Mouse (Mus musculus) hindbrain, embryonic 15.5 days (tissue): ENCODE measurements around the gene Rnaseh2b. TPM values are rescaled to one million over a fixed set of nuclear protein-coding genes. Genes with fewer than 3 reads are reported as not detected.

ENCODE experiments used
- ATAC-seq: fragments of 200-750 bp; cut with Nextera tagmentation; 2 replicates; pipeline ENCODE4 v1.8.0; 2017; ENCODE audit warnings: low read depth, moderate number of reproducible peaks, moderate TSS enrichment; ENCODE audit not compliant: low FRiP score
- H3K27ac ChIP-seq: fragments of 300-500 bp; sonication (generic); replicated peaks from 2 replicates; pipeline ENCODE4 v1.5.1; 2015; ENCODE audit warnings: mild to moderate bottlenecking, inconsistent platforms
- H3K27me3 ChIP-seq: fragments of 300-500 bp; sonication (generic); 2 replicates; pipeline ENCODE4 v1.6.1; 2015; ENCODE audit warnings: control low read depth, inconsistent platforms
- H3K36me3 ChIP-seq: fragments of 300-500 bp; sonication (generic); 2 replicates; pipeline ENCODE4 v1.6.1; 2015; ENCODE audit warnings: control low read depth, inconsistent platforms
- H3K4me1 ChIP-seq: fragments of 300-500 bp; sonication (generic); replicated peaks from 2 replicates; pipeline ENCODE4 v1.6.1; 2015; ENCODE audit warnings: control low read depth, inconsistent platforms
- H3K4me2 ChIP-seq: fragments of 300-500 bp; sonication (generic); 2 replicates; pipeline ENCODE4 v1.6.1; 2015; ENCODE audit warnings: moderate library complexity, mild to moderate bottlenecking, inconsistent platforms
- H3K4me3 ChIP-seq: fragments of 300-500 bp; sonication (generic); 2 replicates; pipeline ENCODE4 v1.5.1; 2015; ENCODE audit warnings: mild to moderate bottlenecking, inconsistent platforms
- H3K9ac ChIP-seq: fragments of 300-500 bp; sonication (generic); 2 replicates; pipeline ENCODE4 v1.6.1; 2015; ENCODE audit warnings: inconsistent platforms
- H3K9me3 ChIP-seq: fragments of 300-500 bp; sonication (generic); 2 replicates; pipeline ENCODE4 v1.6.1; 2016; ENCODE audit warnings: control low read depth, inconsistent platforms
- WGBS: fragments of 180-500 bp; shearing (Covaris S2); methylation state at CpG from one replicate; pipeline ENCODE4 v1.1.7; 2015; 5-methylcytosine and 5-hydroxymethylcytosine counted together
- polyA plus RNA-seq: library from polyadenylated mRNA; unstranded; fragments of >200 nt; fragmentation: Nextera tagmentation; extraction: Ambion mirVana; gene quantifications from 2 replicates; pipeline ENCODE4 v1.2.1, GENCODE M21; 2015

The Rnaseh2b gene
- polyA plus RNA-seq, 1 experiment from 2014 or later = 32.7 TPM

GRCm38 (mm10) chr14:62374001-62374400 lies 81.6 kb downstream of the Rnaseh2b start:
- Histone ChIP-seq H3K27ac (no peak overlapping the region), H3K4me2 (no peak overlapping the region), H3K36me3 (no peaks in the 10 kb centered on the region), H3K9ac (no peak overlapping the region), H3K4me1 (no peaks in the 10 kb centered on the region; the same call in 1 of the 2 replicates), H3K27me3 (no peaks in the 10 kb centered on the region), H3K4me3 (no peak overlapping the region), H3K9me3 (no peaks in the 10 kb centered on the region)
- WGBS = 80% methylated on average over 10 of the region's 10 CpGs
- ATAC-seq = no peak

DNA sequence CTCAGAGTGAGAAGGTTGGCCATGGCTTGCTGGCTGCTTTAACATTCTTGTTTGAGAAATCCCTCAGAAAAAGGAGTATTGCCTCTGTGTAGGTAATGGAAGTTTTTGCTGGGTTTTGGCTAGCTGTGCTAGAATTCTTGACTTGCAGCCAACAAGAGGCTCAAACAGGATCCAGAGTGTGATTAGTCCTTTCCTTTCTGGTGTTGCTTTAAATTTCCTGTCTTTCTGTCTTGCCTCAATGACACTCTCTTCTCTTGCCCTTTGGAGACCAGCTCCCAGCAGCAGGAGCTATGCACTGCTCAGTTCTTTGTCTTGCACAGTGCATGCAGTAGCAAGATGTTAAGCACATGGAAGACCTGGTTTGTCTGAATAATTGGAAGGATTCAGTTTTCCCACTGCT lies 83.3 kb downstream of the Rnaseh2b start:
- no peaks in the 10 kb centered on the region for H3K36me3 ChIP-seq
- no peak overlapping the region for H3K4me3 ChIP-seq
- no peak overlapping the region for H3K27ac ChIP-seq
- H3K4me1 ChIP-seq = no peaks in the 10 kb centered on the region; the same call in 1 of the 2 replicates
- no peak overlapping the region for H3K4me2 ChIP-seq
- H3K9me3 ChIP-seq = no peaks in the 10 kb centered on the region
- no peak overlapping the region for H3K9ac ChIP-seq
- ATAC-seq = no peak
- H3K27me3 ChIP-seq = no peaks in the 10 kb centered on the region

GRCm38 (mm10) chr14:62376115-62376514 lies 83.7 kb downstream of the Rnaseh2b start:
- Histone ChIP-seq H3K4me3 (no peak overlapping the region), H3K9ac (no peak overlapping the region), H3K4me2 (no peak overlapping the region), H3K27me3 (no peaks in the 10 kb centered on the region), H3K27ac (no peak overlapping the region), H3K4me1 (no peaks in the 10 kb centered on the region; the same call in 1 of the 2 replicates), H3K9me3 (no peaks in the 10 kb centered on the region), H3K36me3 (no peaks in the 10 kb centered on the region)
- 85% methylated on average over 2 of the region's 2 CpGs for WGBS
- ATAC-seq = no peak

DNA sequence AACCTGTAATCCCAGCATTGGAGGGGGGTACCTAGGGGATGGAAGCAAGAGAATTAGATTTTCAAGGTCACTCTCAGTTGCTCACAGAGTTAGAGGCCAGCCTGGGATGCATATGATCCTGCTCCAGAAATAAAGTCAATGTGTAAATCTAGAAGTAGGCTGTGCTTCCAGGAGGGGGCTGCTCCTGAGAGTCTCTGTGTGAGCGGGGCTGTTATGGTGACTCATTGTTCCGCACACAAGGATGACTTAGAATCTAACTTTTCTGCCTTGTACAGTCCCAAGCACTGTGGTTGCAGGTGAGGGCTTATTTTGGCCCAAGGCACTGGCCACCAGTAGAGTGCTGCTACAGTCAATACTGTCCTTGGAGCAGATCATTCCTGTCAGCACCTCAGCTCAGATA lies 87.0 kb downstream of the Rnaseh2b start:
- Histone ChIP-seq H3K27me3 (no peaks in the 10 kb centered on the region), H3K9ac (no peak overlapping the region), H3K36me3 (no peaks in the 10 kb centered on the region), H3K4me2 (no peak overlapping the region), H3K9me3 (no peaks in the 10 kb centered on the region), H3K4me3 (no peak overlapping the region), H3K27ac (no peak overlapping the region), H3K4me1 (no peaks in the 10 kb centered on the region; the same call in 1 of the 2 replicates)
- WGBS = 96% methylated on average over 2 of the region's 2 CpGs
- no peak for ATAC-seq

- Histone ChIP-seq H3K27ac (no peak overlapping the region), H3K36me3 (no peaks in the 10 kb centered on the region), H3K9ac (no peak overlapping the region), H3K4me3 (no peak overlapping the region), H3K27me3 (no peaks in the 10 kb centered on the region), H3K4me2 (no peak overlapping the region), H3K9me3 (no peaks in the 10 kb centered on the region), H3K4me1 (no peaks in the 10 kb centered on the region; the same call in 1 of the 2 replicates)
- 64% methylated on average over 6 of the region's 6 CpGs for WGBS
- no peak for ATAC-seq
These were observed 88.2 kb downstream of the Rnaseh2b start for GRCm38 (mm10) chr14:62380606-62381005.

- ATAC-seq = no peak
- WGBS = 79% methylated on average over 3 of the region's 3 CpGs
- H3K9ac ChIP-seq = no peak overlapping the region
- H3K27me3 ChIP-seq = no peaks in the 10 kb centered on the region
- no peaks in the 10 kb centered on the region for H3K36me3 ChIP-seq
- H3K4me1 ChIP-seq = no peaks in the 10 kb centered on the region
- H3K27ac ChIP-seq = no peak overlapping the region
- H3K9me3 ChIP-seq = no peaks in the 10 kb centered on the region
- no peak overlapping the region for H3K4me2 ChIP-seq
- H3K4me3 ChIP-seq = no peak overlapping the region
These were observed 90.7 kb downstream of the Rnaseh2b start for GRCm38 (mm10) chr14:62383109-62383508.

- no peaks in the 10 kb centered on the region for H3K36me3 ChIP-seq
- H3K4me1 ChIP-seq = no peaks in the 10 kb centered on the region
- no peak overlapping the region for H3K27ac ChIP-seq
- no peaks in the 10 kb centered on the region for H3K9me3 ChIP-seq
- H3K27me3 ChIP-seq = no peaks in the 10 kb centered on the region
- no peak overlapping the region for H3K4me2 ChIP-seq
- no peak overlapping the region for H3K4me3 ChIP-seq
- WGBS = 93% methylated on average over 3 of the region's 3 CpGs
- no peak overlapping the region for H3K9ac ChIP-seq
- ATAC-seq = no peak
These were observed 91.5 kb downstream of the Rnaseh2b start for GRCm38 (mm10) chr14:62383786-62384299.

DNA sequence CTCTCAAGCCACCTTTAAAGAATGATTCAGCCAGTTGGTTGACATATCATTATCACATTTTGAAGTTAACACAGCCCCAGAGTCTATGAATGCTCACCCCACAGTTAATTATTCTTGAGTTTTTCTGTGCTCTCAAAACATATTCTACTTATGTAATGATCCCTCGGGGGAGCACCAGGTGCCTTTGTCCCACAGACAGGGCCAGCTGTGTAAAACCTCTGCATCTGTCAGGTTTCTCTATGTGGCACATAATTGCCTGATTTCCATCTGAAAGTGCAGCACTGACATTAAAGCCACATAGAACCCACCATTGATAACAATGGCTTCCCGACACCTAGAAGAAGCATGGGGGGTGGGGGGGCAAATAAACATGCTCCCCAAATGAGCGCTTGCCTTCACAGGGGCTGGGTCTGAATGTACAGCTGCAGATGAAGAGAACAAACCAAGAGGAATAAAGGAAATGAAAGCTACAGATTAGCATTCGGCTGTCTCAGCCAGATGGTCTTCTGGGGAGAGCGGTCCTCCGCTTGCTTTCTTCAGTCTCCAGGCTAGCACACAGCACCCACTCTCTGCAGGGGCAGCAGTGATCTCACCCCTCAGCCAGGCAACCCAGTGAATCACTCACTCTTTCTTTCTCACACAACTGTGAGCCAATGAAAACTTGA lies 96.8 kb downstream of the Rnaseh2b start:
- Histone ChIP-seq H3K9ac (no peak overlapping the region), H3K4me1 (peaks cover 10% of the 10 kb centered on the region; the same call in 1 of the 2 replicates), H3K27ac (peak overlapping the region; percentile 39), H3K9me3 (no peaks in the 10 kb centered on the region), H3K36me3 (no peaks in the 10 kb centered on the region), H3K4me2 (peak overlapping the region; percentile 20), H3K4me3 (no peak overlapping the region), H3K27me3 (no peaks in the 10 kb centered on the region)
- peak; percentile 70; the same call in 1 of the 2 replicates for ATAC-seq
- 32% methylated on average over 6 of the region's 6 CpGs for WGBS

GRCm38 (mm10) chr14:62389729-62390536 lies 97.5 kb downstream of the Rnaseh2b start:
- H3K27ac ChIP-seq = peak overlapping the region; percentile 58; the same call in 1 of the 2 replicates
- H3K4me3 ChIP-seq = no peak overlapping the region
- peak overlapping the region; percentile 20 for H3K4me2 ChIP-seq
- no peaks in the 10 kb centered on the region for H3K27me3 ChIP-seq
- no peak overlapping the region for H3K9ac ChIP-seq
- peak; percentile 71 for ATAC-seq
- 62% methylated on average over 9 of the region's 9 CpGs for WGBS
- H3K4me1 ChIP-seq = peaks cover 10% of the 10 kb centered on the region; the same call in 1 of the 2 replicates
- H3K36me3 ChIP-seq = no peaks in the 10 kb centered on the region
- H3K9me3 ChIP-seq = no peaks in the 10 kb centered on the region

- Histone ChIP-seq H3K4me1 (peaks cover 10% of the 10 kb centered on the region; the same call in 1 of the 2 replicates), H3K9me3 (no peaks in the 10 kb centered on the region), H3K9ac (no peak overlapping the region), H3K4me3 (no peak overlapping the region), H3K27me3 (no peaks in the 10 kb centered on the region), H3K4me2 (no peak overlapping the region), H3K36me3 (no peaks in the 10 kb centered on the region), H3K27ac (no peak overlapping the region)
- no peak for ATAC-seq
- 63% methylated on average over 4 of the region's 4 CpGs for WGBS
These were observed 100.4 kb downstream of the Rnaseh2b start for GRCm38 (mm10) chr14:62392754-62393153.

DNA sequence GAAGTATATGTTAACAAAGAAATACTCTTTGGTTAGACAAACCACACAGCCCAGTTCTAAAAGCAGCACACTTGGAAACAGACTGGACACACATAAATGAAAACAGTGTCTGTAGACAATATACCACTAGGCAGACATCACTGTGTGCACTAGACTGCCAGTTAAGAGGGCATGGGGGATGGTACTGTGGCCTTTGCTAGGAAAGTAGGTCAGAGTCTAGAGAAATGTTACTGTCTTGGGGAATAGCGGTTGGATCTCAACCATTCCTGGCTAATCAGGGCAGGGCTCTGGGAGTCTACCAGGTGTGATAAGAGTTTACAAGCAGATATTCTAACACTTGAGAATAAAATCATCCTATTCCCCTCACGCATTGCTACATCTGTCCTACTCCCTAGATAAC lies 103.0 kb downstream of the Rnaseh2b start:
- Histone ChIP-seq H3K27me3 (no peaks in the 10 kb centered on the region), H3K9ac (no peak overlapping the region), H3K9me3 (no peaks in the 10 kb centered on the region), H3K4me2 (no peak overlapping the region), H3K27ac (no peak overlapping the region), H3K4me3 (no peak overlapping the region), H3K36me3 (no peaks in the 10 kb centered on the region), H3K4me1 (no peaks in the 10 kb centered on the region)
- WGBS = 87% methylated on average over 2 of the region's 2 CpGs
- ATAC-seq = no peak
